Mouse (Mus musculus) liver, postnatal 0 days (tissue): ENCODE data around the gene 1700092M07Rik. TPM values are rescaled to one million over a fixed set of nuclear protein-coding genes. Genes with fewer than 3 reads are reported as not detected.
"Not testable (repeated sequence)": the region's sequence is repeated elsewhere in the genome, so short reads cannot be mapped to it uniquely, and the experiment has no call there.

ENCODE experiments used
- ATAC-seq: fragments of 200-750 bp; cut with Nextera tagmentation; 2 replicates; pipeline ENCODE4 v1.8.0; 2017; ENCODE audit warnings: mild to moderate bottlenecking, moderate library complexity
- DNase-seq: peaks from one replicate; pipeline ENCODE4 v3.0.0-alpha.2; 2016
- H3K27ac ChIP-seq: fragments of 300-500 bp; sonication (generic); 2 replicates; pipeline ENCODE4 v1.5.1; 2014; ENCODE audit warnings: antibody characterized with exemption, moderate library complexity, mild to moderate bottlenecking, low read depth
- H3K27me3 ChIP-seq: fragments of 300-500 bp; sonication (generic); 2 replicates; pipeline ENCODE4 v1.6.1; 2014; ENCODE audit warnings: low read length, control low read depth, mixed read lengths; ENCODE audit not compliant: insufficient read depth
- H3K36me3 ChIP-seq: fragments of 300-500 bp; sonication (generic); replicated peaks from 2 replicates; pipeline ENCODE4 v1.6.1; 2014; ENCODE audit warnings: mild to moderate bottlenecking, control low read depth, low read length, moderate library complexity, mixed read lengths; ENCODE audit not compliant: insufficient read depth
- H3K4me1 ChIP-seq: fragments of 300-500 bp; sonication (generic); 2 replicates; pipeline ENCODE4 v1.6.1; 2014; ENCODE audit warnings: antibody characterized with exemption, mild to moderate bottlenecking, control low read depth; ENCODE audit not compliant: insufficient read depth
- H3K4me2 ChIP-seq: fragments of 300-500 bp; sonication (generic); 2 replicates; pipeline ENCODE4 v1.6.1; 2014; ENCODE audit warnings: low read depth, mild to moderate bottlenecking, low read length, moderate library complexity, mixed read lengths
- H3K4me3 ChIP-seq: fragments of 300-500 bp; sonication (generic); 2 replicates; pipeline ENCODE4 v1.5.1; 2014; ENCODE audit warnings: low read depth, low read length
- H3K9ac ChIP-seq: fragments of 300-500 bp; sonication (generic); replicated peaks from 2 replicates; pipeline ENCODE4 v1.6.1; 2014; ENCODE audit warnings: mild to moderate bottlenecking, moderate library complexity
- H3K9me3 ChIP-seq: fragments of 300-500 bp; sonication (generic); 2 replicates; pipeline ENCODE4 v1.6.1; 2016; ENCODE audit warnings: mild to moderate bottlenecking, control low read depth, low read length, mixed read lengths
- CTCF ChIP-seq: sonication (generic); IDR thresholded peaks from 2 replicates; pipeline ENCODE4 v1.5.1; 2016; ENCODE audit warnings: antibody characterized with exemption, low read depth
- EP300 ChIP-seq: IDR thresholded peaks from 2 replicates; pipeline ENCODE4 v1.6.1; 2016; ENCODE audit warnings: antibody characterized with exemption, low read depth, mild to moderate bottlenecking
- WGBS: fragments of 180-500 bp; shearing (Covaris S2); extraction: QIAGEN DNeasy Blood & Tissue Kit; methylation state at CpG from one replicate; pipeline ENCODE4 v1.1.7; 2014; ENCODE audit not compliant: insufficient replicate concordance; 5-methylcytosine and 5-hydroxymethylcytosine counted together
- polyA plus RNA-seq: library from polyadenylated mRNA; unstranded; fragments of >200 nt; fragmentation: Nextera tagmentation; extraction: Ambion mirVana; gene quantifications from 2 replicates; pipeline ENCODE4 v1.2.1, GENCODE M21; 2015

Gene 1700092M07Rik
- polyA plus RNA-seq, 1 experiment from 2014 or later, result 0.43 TPM

DNA sequence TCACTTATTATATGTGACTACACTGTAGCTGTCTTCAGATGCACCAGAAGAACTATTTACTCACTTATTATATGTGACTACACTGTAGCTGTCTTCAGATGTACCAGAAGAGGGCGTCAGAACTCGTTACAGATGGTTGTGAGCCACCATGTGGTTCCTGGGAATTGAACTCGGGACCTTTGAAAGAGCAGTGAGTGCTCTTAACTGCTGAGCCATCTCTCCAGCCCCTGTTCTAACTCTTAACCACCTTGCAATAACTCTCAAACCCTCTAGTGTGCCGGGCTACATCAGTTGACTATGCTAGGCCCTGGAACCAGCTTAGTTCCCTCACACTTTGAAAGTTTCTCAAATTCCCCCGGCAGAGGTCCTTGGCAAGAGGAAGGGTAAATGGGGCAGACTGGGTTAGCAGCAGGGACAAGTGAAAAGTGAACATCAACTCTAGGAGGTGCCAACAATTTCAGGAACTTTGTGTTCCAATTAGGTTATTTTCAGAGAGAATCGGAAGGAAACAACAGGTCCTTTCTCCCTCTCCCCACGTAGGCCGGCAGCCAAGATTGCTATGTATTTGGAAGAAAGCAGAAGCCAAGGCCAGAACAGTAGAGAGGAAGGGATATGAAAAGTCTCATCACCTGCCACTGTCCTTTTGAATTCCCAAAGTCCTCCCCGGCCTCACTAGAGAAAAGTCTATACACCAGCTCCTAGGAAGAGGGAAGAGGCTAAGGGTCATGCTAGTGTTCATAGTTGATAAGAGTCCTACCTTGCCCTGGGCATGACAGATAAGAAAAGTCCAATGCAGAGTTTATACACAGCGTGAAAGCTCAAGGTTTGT, 25.7 kb upstream of the 1700092M07Rik start:
- H3K4me3 ChIP-seq, result 0 out of 2 replicates have a peak overlapping the region, but pooled peaks have one; percentile 3
- H3K9me3 ChIP-seq, result no peaks in the 10 kb centered on the region
- WGBS, result 56% methylated on average over 10 of the region's 10 CpGs
- ATAC-seq, result peak; percentile 60
- TF ChIP-seq EP300 (peak; percentile 98), CTCF (peak; percentile 45)
- H3K36me3 ChIP-seq, result peaks cover 23% of the 10 kb centered on the region
- no peak overlapping the region; the same call in 1 of the 2 replicates for H3K9ac ChIP-seq
- peak; percentile 38 for DNase-seq
- peaks cover 31% of the 10 kb centered on the region for H3K4me1 ChIP-seq
- no peaks in the 10 kb centered on the region for H3K27me3 ChIP-seq
- peak overlapping the region; percentile 94 for H3K27ac ChIP-seq
- peak overlapping the region; percentile 68 for H3K4me2 ChIP-seq

DNA sequence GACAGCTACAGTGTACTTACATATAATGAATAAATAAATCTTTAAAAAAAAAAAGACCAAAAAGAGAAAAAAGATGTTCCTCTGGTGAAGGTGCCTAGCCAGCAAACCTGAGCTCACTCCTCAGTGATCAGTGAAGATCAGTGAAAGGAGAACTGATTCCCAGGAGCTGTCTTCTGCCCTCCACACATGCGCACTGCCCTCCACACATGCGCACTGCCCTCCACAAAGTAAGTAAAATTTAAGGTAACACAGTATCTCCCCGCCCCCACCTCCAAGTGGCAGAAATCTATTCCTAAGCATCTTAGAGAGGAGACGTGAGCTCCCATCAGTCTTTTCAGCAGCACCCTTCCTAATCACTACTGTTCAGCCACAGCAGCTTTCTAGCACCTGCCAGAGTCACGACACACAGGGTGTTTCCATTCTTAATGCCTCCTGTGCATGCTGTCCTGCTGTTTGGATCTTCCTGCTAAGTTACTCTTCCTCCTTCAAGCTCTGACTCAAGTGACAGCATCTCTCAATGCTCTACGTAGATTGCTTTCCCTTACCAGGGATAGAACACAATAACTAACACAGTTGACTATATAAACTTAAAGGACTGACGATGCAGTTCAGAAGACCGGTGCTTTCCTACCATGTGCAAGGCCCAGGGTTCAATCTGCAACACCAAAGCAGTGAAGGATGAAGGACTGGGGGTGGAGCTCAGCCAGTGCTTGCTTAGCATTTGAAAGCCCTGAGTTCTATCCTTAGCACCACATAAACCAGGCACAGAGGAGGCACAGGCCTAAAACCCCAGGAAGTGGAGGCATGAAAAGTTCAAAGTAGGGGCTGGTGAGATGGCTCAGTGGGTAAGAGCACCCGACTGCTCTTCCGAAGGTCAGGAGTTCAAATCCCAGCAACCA, 24.4 kb upstream of the 1700092M07Rik start:
- no peak for DNase-seq
- WGBS, result 78% methylated on average over 10 of the region's 10 CpGs
- ATAC-seq, result no peak
- peak overlapping the region; percentile 34 for H3K4me2 ChIP-seq
- peaks cover 26% of the 10 kb centered on the region for H3K4me1 ChIP-seq
- H3K36me3 ChIP-seq, result peaks cover 11% of the 10 kb centered on the region
- H3K9me3 ChIP-seq, result no peaks in the 10 kb centered on the region
- H3K9ac ChIP-seq, result no peak overlapping the region
- H3K4me3 ChIP-seq, result no peak overlapping the region
- H3K27me3 ChIP-seq, result no peaks in the 10 kb centered on the region
- H3K27ac ChIP-seq, result peak overlapping the region; percentile 94
- no peak for TF ChIP-seq EP300
- no peak for TF ChIP-seq CTCF

DNA sequence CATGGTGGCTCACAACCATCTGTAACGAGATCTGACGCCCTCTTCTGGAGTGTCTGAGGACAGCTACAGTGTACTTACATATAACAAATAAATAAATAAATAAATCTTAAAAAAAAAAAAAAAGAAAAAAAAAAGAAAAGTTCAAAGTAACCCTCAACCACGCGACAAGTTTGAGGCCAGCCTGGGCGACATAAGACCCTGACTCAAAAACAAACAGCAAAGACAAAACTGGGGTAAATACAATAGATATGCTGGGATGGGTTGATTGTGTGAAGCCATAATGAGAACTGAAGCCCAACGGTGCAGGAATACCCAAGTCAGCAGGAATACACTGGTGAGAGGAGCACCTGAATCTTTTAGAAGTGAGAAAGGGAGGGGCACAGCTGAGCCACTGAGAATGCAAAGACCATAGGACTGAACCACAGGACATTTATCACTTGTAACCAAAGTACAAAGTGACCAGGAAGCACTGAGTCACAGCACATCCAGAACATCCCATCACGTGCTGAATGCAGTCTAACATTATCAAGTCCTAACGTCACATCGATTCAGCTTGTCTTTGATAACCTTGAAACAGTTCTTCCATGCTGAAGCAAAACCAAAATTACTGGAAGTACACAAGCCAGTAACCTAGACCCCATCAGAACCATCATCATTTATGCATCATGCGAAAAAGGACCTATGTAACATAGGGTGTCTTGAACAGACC, 23.6 kb upstream of the 1700092M07Rik start:
- 65% methylated on average over 8 of the region's 10 CpGs for WGBS
- peaks cover 27% of the 10 kb centered on the region for H3K4me1 ChIP-seq
- DNase-seq, result no peak

DNA sequence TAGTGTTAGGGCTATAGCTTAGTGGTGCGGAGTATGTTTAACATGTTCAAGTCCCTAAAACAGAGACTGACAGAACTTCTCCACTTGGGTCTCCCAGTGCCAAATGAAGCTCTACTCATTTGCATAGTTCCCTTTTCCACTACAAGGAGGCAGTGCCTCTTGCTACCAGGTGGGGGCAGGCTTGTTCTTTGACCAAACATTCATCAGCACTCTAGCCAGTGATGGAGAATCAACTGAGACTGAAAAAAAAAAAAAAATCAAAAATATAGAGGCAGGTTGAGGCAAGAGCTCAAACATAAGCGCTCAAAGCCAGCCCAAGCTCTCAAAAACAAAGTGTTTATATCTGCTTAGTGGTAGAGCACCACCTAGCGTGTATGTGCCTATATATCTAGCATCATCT, 22.2 kb upstream of the 1700092M07Rik start:
- Histone ChIP-seq H3K9ac (no peak overlapping the region), H3K27me3 (no peaks in the 10 kb centered on the region), H3K9me3 (no peaks in the 10 kb centered on the region), H3K36me3 (no peaks in the 10 kb centered on the region), H3K4me1 (peaks cover 29% of the 10 kb centered on the region), H3K27ac (no peak overlapping the region; the same call in 1 of the 2 replicates), H3K4me3 (no peak overlapping the region), H3K4me2 (0 out of 2 replicates have a peak overlapping the region, but pooled peaks have one; percentile 4)
- 54% methylated on average over 3 of the region's 3 CpGs for WGBS
- DNase-seq, result peak; percentile 82
- no peak for ATAC-seq
- no peak for TF ChIP-seq EP300
- TF ChIP-seq CTCF, result peak; percentile 93

More for the DNA sequence above, 23.6 kb upstream of the 1700092M07Rik start:
- TF ChIP-seq EP300, result no peak
- no peak for TF ChIP-seq CTCF
- Histone ChIP-seq H3K36me3 (peaks cover 2% of the 10 kb centered on the region), H3K4me3 (no peak overlapping the region), H3K9me3 (no peaks in the 10 kb centered on the region), H3K27ac (peak overlapping the region; percentile 44), H3K27me3 (no peaks in the 10 kb centered on the region), H3K9ac (no peak overlapping the region), H3K4me2 (peak overlapping the region; percentile 24; the same call in 1 of the 2 replicates)
- ATAC-seq, result no peak

DNA sequence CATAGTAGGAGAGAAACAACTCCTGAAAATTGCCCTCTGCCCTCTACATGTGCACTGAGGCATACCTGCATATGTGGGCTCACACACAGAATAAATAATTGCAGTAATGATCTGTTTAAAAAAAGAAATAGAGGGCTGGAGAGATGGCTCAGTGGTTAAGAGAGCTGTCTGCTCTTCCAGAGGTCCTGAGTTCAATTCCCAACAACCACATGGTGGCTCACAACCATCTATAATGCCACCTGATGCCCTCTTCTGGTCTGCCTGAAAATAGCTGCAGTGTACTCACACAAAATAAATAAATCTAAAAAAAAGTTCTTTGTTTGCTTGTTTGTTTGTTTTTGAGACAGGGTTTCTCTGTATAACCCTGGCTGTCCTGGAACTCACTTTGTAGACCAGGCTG, 21.5 kb upstream of the 1700092M07Rik start:
- not testable (repeated sequence) for H3K27me3 ChIP-seq, H3K27ac ChIP-seq, H3K4me2 ChIP-seq, DNase-seq, H3K9ac ChIP-seq, H3K36me3 ChIP-seq, H3K9me3 ChIP-seq, ATAC-seq, H3K4me3 ChIP-seq
- TF ChIP-seq CTCF, result peak; percentile 53
- peaks cover 29% of the 10 kb centered on the region for H3K4me1 ChIP-seq

DNA sequence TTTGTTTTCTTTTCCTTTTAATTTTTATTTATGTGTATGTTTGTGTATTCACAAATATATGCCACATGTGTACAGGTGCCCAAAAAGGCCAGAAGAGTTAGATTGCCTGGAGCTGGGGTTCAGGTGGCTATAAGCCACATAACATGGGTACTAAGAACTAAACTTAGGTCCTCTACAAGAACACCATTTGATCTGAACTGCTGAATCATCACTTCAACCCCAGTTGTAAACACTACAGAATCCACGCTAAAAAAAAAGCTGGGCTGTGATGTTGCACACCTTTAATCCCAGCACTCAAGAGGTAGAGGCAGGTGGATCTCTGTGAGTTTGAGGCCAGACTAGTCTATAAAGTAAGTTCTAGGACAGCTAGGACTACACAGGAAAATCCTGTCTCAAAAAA, 19.1 kb upstream of the 1700092M07Rik start:
- Histone ChIP-seq H3K9me3 (no peaks in the 10 kb centered on the region), H3K9ac (peak overlapping the region; percentile 41), H3K4me3 (peak overlapping the region; percentile 74), H3K4me2 (peak overlapping the region; percentile 78), H3K36me3 (peaks cover 21% of the 10 kb centered on the region), H3K27ac (peak overlapping the region; percentile 46), H3K4me1 (peaks cover 29% of the 10 kb centered on the region), H3K27me3 (no peaks in the 10 kb centered on the region)
- TF ChIP-seq CTCF (no peak), EP300 (no peak)
- 28% methylated on average over 1 of the region's 1 CpGs for WGBS
- ATAC-seq (no peak), DNase-seq (no peak)
